Mouse (Mus musculus) testis, adult 2 months (tissue): ENCODE measurements at regions not wholly inside any gene's neighbourhood (a gene's known extent, or its start where the extent isn't known, plus 50 kb on each side); places are given as distances from the start of the nearest gene placed in this dataset.
A peak's percentile ranks its signal among the peaks of the same experiment; 100 is the strongest.

ENCODE experiments used
- H3K27ac ChIP-seq: fragments of 200-500 bp; 2 replicates; pipeline ENCODE4 v1.5.1; 2012; ENCODE audit warnings: low read depth, low read length; ENCODE audit not compliant: control insufficient read depth, insufficient read depth
- H3K27me3 ChIP-seq: fragments of 200-500 bp; 2 replicates; pipeline ENCODE4 v1.6.1; 2012; ENCODE audit warnings: mild to moderate bottlenecking, low read length, moderate library complexity; ENCODE audit not compliant: control insufficient read depth, insufficient read depth
- H3K36me3 ChIP-seq: fragments of 200-500 bp; 2 replicates; pipeline ENCODE4 v1.6.1; 2012; ENCODE audit warnings: mild to moderate bottlenecking, low read length; ENCODE audit not compliant: control insufficient read depth, insufficient read depth
- H3K4me1 ChIP-seq: fragments of 200-500 bp; 2 replicates; pipeline ENCODE4 v1.6.1; 2012; ENCODE audit warnings: low read length; ENCODE audit not compliant: control insufficient read depth, insufficient read depth
- H3K4me3 ChIP-seq: fragments of 200-500 bp; 2 replicates; pipeline ENCODE4 v1.5.1; 2012; ENCODE audit warnings: low read depth, mild to moderate bottlenecking, low read length, moderate library complexity, mixed read lengths; ENCODE audit not compliant: control insufficient read depth
- CTCF ChIP-seq: fragments of 200-500 bp; IDR thresholded peaks from 2 replicates; pipeline ENCODE4 v1.5.1; 2012; ENCODE audit warnings: low read depth, mild to moderate bottlenecking, inconsistent platforms, low read length, moderate library complexity; ENCODE audit not compliant: control insufficient read depth, insufficient read depth, insufficient replicate concordance
- POLR2A ChIP-seq: fragments of 200-500 bp; IDR thresholded peaks from 2 replicates; pipeline ENCODE4 v1.6.1; 2012; ENCODE audit warnings: low read depth, mild to moderate bottlenecking, inconsistent platforms, low read length, moderate library complexity; ENCODE audit not compliant: control insufficient read depth

DNA sequence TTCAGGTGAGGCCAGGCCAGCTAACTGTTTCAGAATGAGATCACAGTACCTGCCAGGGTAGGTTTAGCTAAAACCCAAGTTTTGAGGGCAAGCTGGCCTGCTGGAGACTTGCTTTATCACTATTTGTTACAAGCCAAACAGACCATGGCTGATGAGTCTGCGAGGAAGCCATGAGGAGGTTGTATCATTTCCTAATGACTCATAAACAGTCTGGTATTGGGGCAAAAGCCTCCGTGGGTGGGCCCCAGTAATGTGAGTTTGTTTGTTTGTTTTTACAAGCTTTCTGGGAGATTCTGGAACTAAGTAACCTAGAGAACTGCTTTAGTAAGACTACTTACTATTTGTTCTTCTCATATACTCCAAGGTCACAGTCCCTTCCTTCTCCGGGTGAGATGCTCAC lies 62.9 kb upstream of the Fam180a start:
- TF ChIP-seq CTCF (no peak), POLR2A (no peak)
- Histone ChIP-seq H3K4me1 (no peaks in the 10 kb centered on the region), H3K4me3 (no peak overlapping the region), H3K27me3 (no peaks in the 10 kb centered on the region), H3K36me3 (no peaks in the 10 kb centered on the region), H3K27ac (no peak overlapping the region)

DNA sequence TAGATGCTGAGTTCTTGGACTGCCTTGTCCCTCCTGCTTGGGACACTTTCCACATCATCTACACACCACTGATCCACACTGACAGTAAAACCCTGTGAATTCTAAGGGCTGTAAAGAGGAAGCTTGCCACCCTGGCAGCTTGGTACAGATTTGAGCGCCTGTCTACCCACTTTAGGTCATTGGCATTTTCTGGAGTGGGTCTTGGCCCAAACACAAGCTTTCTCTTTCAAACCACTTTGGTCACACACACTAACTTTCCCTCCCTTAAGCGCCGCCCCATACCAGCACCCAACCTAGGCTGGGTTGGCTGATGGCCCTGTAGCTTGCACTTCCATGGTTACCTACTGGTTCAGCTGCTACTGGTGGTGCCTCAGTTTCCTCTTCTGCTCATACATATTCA lies 55.6 kb upstream of the Fam180a start:
- Histone ChIP-seq H3K27me3 (no peaks in the 10 kb centered on the region), H3K4me3 (no peak overlapping the region), H3K27ac (no peak overlapping the region), H3K4me1 (peaks cover 5% of the 10 kb centered on the region), H3K36me3 (no peaks in the 10 kb centered on the region)
- TF ChIP-seq POLR2A (no peak), CTCF (no peak)

DNA sequence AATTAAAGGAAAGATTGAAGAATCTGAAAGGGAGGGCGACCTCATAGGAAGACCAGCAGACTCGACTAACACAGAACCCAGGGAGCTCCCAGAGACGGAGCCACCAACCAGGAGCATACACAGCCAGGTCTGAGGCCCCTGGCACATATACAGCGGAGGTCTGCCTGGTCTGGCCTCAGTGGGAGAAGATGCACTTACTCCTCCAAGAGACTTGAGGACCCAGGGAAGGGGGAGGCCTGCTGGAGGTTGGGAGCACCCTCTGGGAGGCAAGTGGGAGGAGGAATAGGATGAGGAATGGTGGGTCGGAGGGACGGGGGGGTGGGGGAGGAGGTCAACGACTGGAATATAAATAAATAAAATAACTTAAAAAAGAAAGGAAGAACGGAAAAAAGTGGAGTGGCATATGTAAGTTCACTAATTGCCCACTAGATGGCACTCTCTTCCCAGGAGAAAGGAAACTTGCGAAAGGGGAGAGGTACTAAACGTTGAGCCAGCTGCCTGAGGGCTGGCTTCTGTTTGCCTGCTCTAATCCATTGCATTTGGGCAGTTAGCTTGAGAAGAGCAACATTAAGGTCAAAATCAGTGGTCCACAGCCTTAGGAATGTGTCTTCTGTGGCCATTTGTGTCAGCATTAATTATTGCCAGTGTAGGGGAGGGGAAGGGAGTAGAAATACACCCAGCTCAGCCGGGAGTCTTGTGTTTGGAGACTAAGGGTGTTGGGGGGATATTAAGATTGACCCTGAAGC lies 55.0 kb upstream of the Fam180a start:
- Histone ChIP-seq H3K27ac (no peak overlapping the region), H3K4me1 (peaks cover 6% of the 10 kb centered on the region), H3K27me3 (no peaks in the 10 kb centered on the region), H3K4me3 (no peak overlapping the region), H3K36me3 (no peaks in the 10 kb centered on the region)
- TF ChIP-seq POLR2A (no peak), CTCF (peak; percentile 30; the same call in 1 of the 2 replicates)

DNA sequence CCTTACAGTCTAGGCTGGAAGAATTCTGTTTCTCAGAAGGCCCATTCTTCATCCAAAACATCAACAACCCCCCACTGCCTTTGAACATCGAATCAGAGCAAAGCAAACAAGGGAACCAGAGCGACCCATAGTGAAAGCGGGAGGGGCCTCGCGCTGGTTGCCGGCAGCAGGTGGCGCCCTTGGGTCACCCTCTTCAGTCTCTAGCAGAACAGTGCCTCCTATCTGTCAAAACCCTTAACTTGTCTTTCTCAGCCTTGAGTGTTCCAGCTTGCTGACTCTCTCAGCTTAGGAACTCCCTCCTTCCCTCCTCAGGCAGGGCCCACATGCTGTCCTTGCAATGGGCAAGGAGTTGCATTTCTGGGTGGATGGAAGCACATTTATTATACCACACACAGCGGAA lies 53.9 kb upstream of the Fam180a start:
- TF ChIP-seq POLR2A: no peak
- TF ChIP-seq CTCF: peak; percentile 82; the same call in 1 of the 2 replicates
- no peaks in the 10 kb centered on the region for H3K36me3 ChIP-seq
- H3K27me3 ChIP-seq: no peaks in the 10 kb centered on the region
- H3K4me3 ChIP-seq: no peak overlapping the region
- H3K4me1 ChIP-seq: peaks cover 6% of the 10 kb centered on the region
- H3K27ac ChIP-seq: no peak overlapping the region

DNA sequence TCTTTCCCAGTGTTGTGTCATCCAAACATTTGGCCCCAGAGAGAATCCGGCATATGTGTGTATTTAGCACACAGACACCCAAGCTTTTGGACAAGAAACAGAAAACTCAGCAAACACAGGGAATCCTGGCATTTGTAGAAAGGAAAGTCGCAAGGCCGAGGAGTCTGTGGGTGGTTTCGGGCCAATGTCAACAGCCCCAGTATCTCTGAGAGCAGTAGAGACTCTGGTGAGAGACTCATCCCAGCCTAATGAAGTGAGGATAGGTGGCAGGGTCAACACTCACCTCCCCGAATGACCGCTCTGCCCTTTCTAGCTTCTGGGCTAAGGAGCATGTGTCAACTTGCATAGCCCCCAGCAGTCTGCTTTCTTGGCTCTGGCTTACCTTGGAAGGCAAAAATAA lies 52.9 kb upstream of the Fam180a start:
- no peak for TF ChIP-seq CTCF
- TF ChIP-seq POLR2A: no peak
- Histone ChIP-seq H3K4me3 (no peak overlapping the region), H3K4me1 (peaks cover 6% of the 10 kb centered on the region), H3K36me3 (no peaks in the 10 kb centered on the region), H3K27ac (no peak overlapping the region), H3K27me3 (no peaks in the 10 kb centered on the region)

DNA sequence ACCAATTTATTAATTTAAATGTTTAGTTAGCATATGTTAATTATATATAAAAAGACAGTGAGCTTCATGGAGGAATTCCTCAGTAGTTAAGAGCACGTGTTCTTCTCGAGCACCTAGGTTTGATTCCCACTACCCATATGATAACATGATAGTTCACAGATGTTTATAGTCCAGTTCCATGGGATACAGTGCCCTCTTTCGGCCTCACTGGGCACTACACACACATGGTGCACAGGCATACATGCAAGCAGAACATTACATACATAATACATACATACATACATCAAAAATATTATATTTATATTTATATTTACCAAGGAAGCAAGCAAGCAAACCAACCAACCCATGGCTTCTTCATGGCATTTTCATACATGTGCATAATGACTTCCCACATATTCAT lies 51.6 kb upstream of the Fam180a start:
- Histone ChIP-seq H3K27ac (no peak overlapping the region), H3K27me3 (no peaks in the 10 kb centered on the region), H3K4me1 (peaks cover 6% of the 10 kb centered on the region), H3K4me3 (no peak overlapping the region), H3K36me3 (no peaks in the 10 kb centered on the region)
- TF ChIP-seq POLR2A (no peak), CTCF (no peak)

DNA sequence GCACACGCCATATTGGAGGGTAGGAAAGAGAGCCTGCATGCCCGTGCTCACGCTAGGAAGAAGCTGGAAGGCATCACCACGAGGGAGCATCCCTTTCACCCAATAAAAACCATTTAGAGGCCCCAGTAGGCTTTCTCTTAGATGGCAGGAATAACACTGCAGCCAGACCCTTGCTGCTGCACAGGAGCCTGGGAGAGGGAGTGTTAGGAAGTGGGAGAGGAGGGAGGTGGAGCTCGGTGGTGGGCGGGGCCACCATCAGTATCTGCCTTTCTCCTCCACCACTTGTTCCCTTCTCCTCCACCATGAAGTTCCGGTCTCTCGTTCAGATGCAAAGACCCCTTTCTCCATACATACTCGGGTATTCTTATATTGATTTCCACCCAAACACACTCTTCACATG lies 50.6 kb upstream of the Fam180a start:
- no peak for TF ChIP-seq POLR2A
- no peak for TF ChIP-seq CTCF
- H3K36me3 ChIP-seq: no peaks in the 10 kb centered on the region
- H3K4me3 ChIP-seq: no peak overlapping the region
- peaks cover 6% of the 10 kb centered on the region for H3K4me1 ChIP-seq
- no peak overlapping the region for H3K27ac ChIP-seq
- H3K27me3 ChIP-seq: no peaks in the 10 kb centered on the region
